Mouse (Mus musculus): Measurements from ENCODE around the gene Gm17364.
"Not testable (repeated sequence)": the region's sequence is repeated elsewhere in the genome, so short reads cannot be mapped to it uniquely, and the experiment has no call there.

The Gm17364 gene

DNA sequence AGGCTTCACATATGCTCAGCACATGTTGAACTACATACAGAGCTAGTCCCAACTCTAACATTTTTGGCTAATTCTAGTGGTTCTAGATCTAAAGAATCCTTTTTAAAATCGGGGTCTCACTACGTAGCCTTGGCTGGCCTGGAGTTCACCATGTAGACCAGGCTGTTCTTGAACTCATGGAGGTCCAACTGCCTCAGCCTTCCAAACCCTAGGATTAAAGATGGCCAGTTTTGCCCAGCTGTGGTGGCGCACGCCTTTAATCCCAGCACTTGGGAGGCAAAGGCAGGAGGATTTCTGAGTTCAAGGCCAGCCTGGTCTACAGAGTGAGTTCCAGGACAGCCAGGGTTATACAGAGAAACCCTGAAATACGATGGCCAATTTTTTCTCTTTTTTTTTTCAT, 22.5 kb downstream of the Gm17364 start:
- not testable (repeated sequence) for DNase-seq

DNA sequence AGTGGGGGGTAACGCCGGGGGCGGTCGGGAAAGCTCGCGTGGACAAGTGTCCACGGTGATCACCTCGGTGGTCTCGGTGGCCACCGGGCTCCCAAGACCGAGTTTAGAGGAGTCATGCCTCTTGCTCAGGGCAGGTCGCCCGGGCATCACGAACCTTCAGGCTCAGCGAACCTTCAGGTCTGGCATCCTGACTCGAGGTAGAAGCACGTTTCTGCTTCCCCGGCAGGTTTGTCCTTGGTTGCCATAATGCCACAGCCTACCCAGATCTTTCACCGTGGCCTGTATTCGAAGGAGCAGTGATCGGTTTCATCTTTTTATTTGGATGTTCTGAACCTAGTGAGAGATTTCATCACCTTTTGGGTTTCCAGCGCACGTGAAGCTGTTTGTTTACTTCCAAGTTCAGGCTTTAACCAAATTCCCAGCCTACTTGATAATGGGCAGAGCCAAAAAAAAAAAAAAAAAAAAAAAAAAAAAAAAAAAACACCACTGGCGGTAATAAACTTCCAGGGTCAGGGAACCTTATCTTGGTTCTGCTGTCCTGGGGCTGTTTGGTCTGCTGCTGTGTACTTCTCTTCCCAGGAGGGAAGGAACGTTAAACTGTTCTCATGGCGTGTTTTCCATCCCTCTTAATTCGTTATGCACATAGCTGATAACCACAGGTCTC, 23.3 kb downstream of the Gm17364 start:
- peak; percentile 27 to 55 for DNase-seq

DNA sequence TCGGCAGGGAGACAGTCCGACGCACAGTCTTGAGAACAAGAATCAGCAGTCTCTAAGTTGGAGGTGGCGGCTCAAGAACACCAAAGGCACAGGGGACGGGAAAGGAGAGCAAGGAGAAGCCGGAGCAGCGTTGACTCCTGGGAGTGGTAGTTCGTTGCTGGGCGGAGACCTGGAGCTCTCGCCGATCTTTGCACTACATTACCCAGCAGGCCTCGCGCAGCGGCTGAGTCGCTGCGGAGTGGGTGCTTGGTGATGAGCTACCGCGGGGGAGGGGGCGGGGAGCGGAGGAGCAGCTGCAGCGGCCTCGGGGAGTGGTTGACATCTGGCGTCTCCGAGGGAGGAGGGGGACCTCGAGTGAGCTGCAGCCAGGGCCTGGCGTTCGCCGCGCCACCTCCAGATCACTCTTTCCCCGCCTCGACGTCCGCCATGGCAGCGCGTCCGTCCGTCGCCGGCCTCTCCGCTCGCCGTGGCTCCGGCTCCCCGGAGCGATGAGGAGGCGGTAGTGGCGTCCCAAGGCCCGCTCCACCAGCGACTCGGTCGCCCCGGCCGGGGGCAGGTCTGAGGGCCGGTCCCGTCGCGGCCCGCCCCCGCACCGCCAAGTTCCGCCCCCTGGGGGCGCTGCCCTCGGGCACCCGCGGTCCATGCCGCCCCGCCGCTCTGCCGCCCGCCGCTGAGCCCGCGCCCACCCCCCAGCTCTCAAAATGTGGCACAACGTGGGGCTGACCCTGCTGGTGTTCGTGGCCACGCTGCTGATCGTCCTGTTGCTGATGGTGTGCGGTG, 24.0 kb downstream of the Gm17364 start, which contains the start of gene Smim13:
Gene Smim13 (plus strand): TSS at position 307 of the 780 bp plus-strand sequence.
- DNase-seq: peak; percentile 95 to 97

DNA sequence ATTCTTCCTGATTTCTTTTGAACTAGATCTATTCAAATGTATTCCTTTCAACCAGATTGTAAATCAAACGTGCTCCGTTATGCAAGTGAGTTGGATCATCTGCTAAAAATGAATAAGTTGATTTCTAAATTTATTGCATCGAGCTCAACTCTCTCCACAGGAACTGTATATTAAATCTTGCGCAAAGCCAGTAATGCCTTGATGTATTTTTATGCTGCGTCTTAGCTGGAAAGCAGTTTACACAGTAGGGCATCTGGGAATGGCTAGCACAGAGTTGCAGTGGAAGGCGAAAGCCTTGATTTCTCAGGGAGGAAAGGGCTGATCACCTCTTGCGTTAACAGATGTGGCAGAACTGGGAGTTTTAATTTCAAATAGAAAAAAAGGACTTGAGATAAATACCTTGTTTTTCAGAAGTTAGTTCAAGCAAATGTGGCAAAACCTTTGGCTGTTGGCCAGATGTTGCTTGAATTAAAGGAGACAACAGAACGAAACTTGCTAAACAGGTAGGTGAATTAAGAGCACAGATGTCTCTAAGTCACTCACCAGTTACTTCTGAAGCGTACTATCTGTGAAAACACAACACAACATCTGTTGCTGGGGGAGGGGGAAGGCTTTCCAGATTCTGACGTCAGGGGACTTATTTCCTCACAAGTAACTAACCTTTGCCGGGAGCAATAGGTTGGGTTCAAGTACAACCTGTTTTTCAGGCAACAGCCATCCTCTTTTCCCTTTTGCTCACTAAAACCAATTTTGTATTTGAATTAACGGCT, 24.8 kb downstream of the Gm17364 start:
- DNase-seq: peak; percentile 46 to 49

DNA sequence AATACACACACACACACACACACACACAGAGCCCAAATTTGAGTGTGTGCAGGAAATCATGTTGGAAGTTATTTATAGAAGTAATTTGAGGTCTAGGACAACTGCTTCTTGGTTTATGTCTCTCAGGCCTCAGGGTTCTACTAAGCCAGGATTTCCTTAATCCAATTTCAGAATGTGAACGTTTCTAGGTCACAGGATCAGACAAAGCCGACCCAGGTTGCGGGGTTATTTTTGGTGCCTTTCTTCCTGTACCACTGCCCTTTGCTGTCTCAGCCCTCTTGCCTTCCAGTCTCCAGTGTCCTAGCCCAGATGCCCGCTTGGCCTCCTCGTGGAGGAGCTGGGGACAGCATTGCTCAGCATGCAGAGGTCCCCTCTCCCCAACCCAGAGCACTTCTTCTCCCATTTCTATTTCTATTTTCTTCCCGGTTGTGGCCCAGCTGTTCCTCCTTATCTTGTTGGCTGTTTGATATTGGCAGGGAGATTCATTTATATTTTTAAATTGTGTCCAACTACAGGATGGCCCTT, 29.4 kb downstream of the Gm17364 start:
- DNase-seq: peak in 1 of 2 experiments; percentile 22

DNA sequence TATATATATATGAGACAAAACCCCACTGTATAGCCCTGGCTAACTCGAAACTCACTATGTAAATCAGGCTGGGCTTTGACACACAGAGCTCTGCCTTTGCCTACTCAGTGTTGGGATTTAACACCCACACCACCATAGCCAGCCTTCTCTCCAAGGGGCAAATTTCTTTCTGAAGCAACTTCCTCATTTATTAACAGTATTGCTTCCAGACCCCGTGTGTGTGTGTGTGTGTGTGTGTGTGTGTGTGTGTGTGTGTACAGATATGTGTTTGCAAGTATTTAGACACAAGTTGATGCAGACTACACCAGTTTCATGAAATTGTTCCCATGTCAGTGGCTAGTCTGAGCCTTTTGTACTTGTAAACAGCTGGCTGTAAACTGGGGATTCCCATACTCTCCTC, 32.2 kb downstream of the Gm17364 start:
- no peak for DNase-seq

DNA sequence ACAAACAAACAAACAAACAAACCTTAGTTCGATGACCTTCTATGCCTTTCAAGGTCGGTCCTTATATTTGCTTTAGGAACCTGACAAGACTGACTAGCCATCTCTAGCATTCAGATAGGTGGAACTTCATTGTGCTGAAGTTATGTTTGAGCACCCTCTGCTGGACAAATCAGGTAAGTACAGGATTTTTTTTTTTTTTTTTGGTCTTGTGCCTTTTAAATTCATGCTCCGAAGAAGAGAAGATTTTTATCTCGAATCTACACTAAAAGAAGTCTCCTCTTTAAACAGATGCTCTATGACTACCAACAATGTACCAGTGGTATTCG, 35.0 kb downstream of the Gm17364 start:
- peak in 1 of 2 experiments; percentile 26 for DNase-seq

DNA sequence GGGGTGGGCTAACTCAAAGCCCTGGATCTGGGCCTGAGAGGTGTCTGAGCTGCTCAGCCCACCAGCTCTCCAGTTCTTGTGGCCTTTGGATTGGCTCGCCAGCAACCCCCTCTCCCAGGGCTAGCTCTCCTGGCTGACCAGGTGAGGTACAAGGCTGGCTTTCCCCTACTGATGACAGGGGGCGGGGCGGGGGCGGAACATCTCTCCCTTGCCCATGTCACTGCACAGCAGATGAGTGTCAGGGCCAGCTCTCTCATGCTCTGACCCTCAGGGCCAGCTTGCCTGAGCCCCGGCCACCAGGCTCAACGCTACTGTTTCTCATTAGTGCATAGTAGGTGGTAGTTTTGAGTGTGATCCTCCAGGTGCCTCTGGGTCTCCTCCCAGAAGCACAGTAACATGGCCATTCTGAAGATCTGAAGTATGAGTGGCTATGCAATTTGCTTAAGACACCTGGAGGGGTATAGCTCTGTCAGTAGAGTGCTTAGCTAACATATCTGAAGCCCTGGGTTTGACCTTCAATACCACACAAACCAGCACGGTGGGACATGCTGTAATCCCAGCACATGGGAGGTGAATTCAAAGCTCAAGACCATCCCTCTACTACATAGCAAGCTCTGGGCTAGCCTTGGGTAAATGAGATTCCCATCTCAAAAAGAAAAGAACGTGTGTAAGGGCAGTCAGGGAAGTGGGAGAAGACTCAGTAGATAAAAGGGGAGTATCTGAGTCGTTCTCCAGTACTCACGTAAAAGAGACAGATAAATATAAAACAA, 35.6 kb downstream of the Gm17364 start:
- no peak for DNase-seq

DNA sequence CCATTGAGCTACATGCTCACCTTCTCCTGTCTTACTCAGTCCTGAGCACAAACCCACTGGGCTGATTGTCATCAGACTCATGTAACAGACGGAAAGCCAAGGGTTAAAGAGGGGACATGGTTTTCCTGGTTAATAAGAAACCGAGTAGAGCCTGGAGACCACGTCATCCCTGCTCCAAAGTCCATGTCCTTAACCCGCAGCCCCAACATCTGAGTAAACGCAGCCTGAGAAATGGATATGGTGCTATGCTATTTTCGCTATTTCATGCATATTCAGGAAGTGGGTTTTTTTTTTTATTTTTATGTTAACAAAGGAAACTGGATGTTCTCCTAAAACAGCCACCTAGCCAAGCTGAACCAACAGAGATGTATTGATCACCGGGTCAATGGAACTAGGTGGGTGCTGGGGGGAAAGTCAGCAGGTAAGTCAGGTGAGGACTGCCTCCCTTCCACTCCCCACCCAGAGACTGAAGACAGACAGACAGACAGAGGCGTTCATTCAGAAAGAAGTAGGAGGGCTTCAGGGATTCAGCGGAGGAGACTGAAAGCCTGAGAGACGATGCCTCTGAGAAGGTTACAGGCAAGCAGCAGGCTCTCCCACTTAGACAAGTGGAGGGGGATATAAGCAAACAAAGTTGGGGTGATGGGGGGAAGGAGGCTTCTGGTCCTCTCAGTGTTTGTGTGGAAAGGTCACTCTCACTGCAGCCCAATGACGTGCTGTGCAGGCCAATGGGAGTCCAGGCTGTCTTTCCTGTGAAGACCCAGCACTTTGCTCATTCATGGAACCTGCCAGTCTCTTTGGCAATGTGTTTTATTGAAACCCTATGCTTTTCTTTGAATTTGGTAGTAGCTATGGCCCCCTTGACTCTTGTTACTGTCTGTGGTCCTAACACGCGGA, 37.7 kb downstream of the Gm17364 start:
- peak; percentile 68 to 79 for DNase-seq

DNA sequence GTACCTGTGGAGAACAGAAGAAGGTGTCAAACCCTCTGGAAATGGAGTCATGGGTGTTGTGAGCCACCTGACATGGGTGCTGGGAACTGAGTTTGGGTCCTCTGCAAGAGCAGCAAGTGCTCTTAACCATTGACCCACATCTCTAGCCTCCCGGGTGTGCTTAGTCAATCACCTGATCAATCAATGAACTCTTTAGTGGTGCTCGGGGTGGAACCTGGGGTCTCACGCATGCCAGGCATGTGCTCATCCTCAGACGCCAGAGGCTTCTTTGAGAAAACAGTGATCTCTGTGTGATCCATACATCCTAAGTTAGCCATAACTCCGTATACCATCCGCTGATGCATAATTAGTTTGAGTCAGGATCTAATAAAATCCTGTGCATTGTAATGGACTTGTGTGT, 38.6 kb downstream of the Gm17364 start:
- DNase-seq: no peak

DNA sequence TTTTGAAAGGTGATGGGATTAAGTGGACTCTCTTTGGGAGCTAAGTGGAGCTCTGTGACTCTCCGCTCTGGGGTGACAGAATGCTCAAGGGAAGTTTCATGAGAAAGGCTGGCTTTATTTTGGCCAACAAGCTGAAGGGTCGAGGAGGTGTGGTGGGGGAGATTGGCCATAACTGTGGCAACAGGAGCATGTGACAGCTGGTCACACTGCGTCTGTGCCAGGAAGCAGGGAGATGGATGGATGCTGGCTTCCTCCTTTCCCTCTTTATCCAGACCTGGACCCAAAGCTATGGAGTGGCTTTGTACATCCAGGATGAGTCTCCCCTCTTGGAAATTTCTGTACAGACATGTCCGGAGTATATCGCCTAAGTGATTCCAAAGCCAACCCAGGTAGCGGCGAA, 40.5 kb downstream of the Gm17364 start:
- DNase-seq: no peak

DNA sequence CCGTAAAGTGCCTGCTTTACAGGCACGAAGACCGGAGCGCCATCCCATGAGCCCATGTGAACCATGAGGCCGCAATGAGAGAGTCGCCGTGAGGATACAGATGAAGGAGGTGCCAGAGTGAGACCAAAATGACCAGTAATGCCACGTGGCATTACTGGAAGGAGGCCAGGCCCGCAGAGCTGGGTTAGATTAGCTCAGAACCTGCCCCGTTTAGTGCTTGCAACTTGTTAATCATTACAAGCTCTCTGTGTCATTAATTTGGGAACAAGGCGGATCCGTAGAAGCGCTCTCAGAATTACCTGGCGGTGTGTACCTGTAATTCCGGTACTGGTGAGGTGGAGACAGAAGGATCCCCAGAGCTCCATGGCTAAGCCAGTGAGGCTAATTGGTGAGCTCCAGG, 41.6 kb downstream of the Gm17364 start:
- peak; percentile 90 to 92 for DNase-seq

DNA sequence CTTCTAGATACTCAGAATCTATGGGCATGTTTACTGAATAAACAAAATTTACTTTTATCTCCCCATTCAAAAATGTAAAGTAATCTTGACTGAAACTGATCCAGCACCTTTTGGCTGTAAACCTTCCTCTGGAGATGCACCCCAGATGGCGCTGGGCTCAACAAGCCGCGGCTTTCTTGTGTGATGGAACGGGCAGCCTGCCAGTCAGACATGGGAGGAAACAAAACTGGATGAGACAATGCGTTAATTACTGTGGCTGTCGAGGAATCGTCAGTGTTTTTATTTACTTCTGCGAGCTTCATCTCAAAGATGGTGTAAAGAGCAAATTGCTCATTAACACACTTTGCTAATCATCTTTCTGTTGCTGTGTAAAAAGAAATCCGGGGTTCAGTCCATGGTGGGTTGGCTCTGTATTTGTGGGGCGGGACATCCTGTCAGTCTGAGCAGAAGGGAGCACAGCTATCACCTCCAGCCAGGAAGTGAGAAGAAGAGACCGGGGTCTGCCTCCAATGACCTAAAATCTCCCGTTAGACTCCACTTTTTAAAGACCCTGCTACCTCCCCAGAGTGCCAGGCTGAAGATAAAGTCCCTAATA, 42.3 kb downstream of the Gm17364 start:
- DNase-seq: peak in 1 of 2 experiments; percentile 47

DNA sequence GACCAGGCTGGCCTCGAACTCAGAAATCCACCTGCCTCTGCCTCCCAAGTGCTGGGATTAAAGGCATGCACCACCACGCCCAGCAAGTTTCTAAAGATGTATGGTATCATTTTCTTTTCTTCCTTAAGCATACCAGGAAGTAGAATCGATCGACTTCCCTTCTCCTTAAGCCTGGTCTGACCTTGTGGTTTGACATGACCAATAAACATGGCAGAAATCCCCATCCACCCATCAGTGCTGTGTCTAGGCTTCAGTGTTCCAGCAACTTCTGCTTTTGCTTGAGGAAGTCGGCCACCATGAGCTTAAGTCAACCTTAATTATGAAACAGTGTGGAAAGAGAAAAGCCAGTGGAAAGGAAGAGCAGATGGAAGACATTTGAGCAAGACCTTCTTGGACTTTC, 43.5 kb downstream of the Gm17364 start:
- no peak for DNase-seq

DNA sequence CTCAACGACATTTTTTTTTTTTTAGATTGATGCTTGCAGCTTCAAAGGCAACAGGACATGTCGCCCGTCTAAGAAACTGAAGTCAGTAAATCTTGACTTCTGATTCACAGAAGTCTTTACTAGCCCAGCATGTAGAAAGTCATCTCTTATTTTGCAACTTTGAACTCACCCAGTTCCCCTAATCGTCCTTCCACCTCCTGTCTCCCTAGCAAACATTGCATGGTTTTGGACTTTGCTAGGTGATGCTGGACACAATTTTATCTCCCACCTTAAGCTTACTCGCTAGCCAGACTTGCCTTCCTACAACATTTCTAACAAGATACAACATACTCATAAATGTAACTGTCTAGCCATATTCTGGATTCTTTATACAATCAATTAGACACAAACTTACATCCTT, 45.7 kb downstream of the Gm17364 start:
- DNase-seq: no peak

DNA sequence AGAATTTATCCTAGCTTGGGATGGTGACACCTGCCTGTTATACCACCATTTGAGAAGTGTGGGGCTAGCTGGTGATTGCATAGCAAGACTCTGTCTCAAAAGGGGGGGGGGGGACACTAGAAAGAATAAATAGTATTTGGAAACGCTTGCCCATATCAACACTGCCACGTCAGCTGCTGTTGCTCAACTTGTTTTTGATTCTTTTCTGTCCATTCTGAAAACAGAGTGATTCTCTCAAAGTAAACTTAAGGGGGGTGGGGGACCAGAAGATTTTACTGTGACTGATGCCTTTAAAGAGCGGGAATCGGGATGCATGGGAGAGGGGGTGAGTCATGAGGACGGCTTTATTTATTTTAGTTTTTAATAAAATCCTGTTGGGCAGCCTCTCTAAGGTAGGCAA, 47.3 kb downstream of the Gm17364 start:
- DNase-seq: no peak

Measured in kidney, postnatal 36 days (tissue).